ENCODE assay signal across 26 mouse cellular contexts in genomic region chr2:52809988-52810387, GRCm38 (mm10). TPM values are rescaled to one million over a fixed set of nuclear protein-coding genes. Genes with fewer than 3 reads are reported as not detected.
A peak's percentile ranks its signal among the peaks of the same experiment; 100 is the strongest.
DNase-seq lines count a peak whose midpoint lies in the region; ATAC-seq and TF ChIP-seq lines count a peak whose summit lies in the region.
"Had no signal": no experiment of that assay in that cellular context is flagged by ENCODE, and none has a peak within 500 bp of the region (broad histone marks: within the 10 kb centered on the region; RNA-seq: fewer than 3 reads in every experiment).

No protein-coding gene starts in this region.

- no peak overlapping the region for H3K4me3 ChIP-seq in forebrain, postnatal 0 days (ENCODE audit: low read depth, low read length)
- H3K4me3 ChIP-seq in forebrain, embryonic 10.5 days = no peak overlapping the region
- H3K4me3 ChIP-seq in hindbrain, embryonic 14.5 days (replicated peaks; ENCODE audit: low read length) = no peak overlapping the region
- H3K4me3 ChIP-seq: embryonic facial prominence, embryonic 13.5 days; embryonic facial prominence, embryonic 15.5 days; erythroblast, embryonic 14.5 days; forebrain, embryonic 13.5 days; forebrain, embryonic 15.5 days had no signal

- H3K36me3 ChIP-seq in forebrain, postnatal 0 days (ENCODE audit: insufficient read depth) = no peaks in the 10 kb centered on the region
- no peaks in the 10 kb centered on the region for H3K36me3 ChIP-seq in forebrain, embryonic 10.5 days (replicated peaks)
- no peaks in the 10 kb centered on the region for H3K36me3 ChIP-seq in hindbrain, embryonic 14.5 days (replicated peaks; ENCODE audit: control insufficient read depth, insufficient read depth)
- H3K36me3 ChIP-seq: embryonic facial prominence, embryonic 13.5 days; embryonic facial prominence, embryonic 15.5 days; forebrain, embryonic 15.5 days; G1E had no signal

- no peak for TF ChIP-seq CTCF in forebrain, postnatal 0 days (IDR thresholded peaks at IDR 0.05; ENCODE audit: low read depth)

- DNase-seq in forebrain, postnatal 0 days = no peak
- DNase-seq in forebrain, embryonic 10.5 days (ENCODE audit: extremely low spot score, low spot score) = no peak
- peak; percentile 53 for DNase-seq in heart, adult 11 months
- no peak for DNase-seq in heart, postnatal 4 days
- peak; percentile 33 for DNase-seq in MEL-GATA-1-ER (ENCODE audit: extremely low read depth, low read depth)
- no peak for DNase-seq in spleen, adult 18-20 months
- DNase-seq in hindbrain, embryonic 14.5 days (ENCODE audit: low spot score) = no peak
- DNase-seq: adrenal gland, adult 2 months; adrenal gland, postnatal 10 days; adrenal gland, postnatal 25 days; B cell, adult 2 months; cerebellum, adult 11-12 months; cerebellum, adult 2 months; cerebellum, adult 9-10 months; cerebellum, postnatal 10 days; cerebellum, postnatal 25 days; embryo, embryonic 11 days had no signal

- WGBS in forebrain, postnatal 0 days = 81% methylated on average over 5 of the region's 5 CpGs
- WGBS in forebrain, embryonic 10.5 days = 92% methylated on average over 5 of the region's 5 CpGs
- WGBS in hindbrain, embryonic 14.5 days = 88% methylated on average over 5 of the region's 5 CpGs

- 0 out of 2 replicates have a peak, but pooled peaks have one; percentile 10 for ATAC-seq in forebrain, postnatal 0 days
- peak; percentile 72 for ATAC-seq in common myeloid progenitor, adult 5-6 weeks (replicated peaks; ENCODE audit: low read depth, poor library complexity, severe bottlenecking)
- ATAC-seq in hindbrain, embryonic 14.5 days (ENCODE audit: low FRiP score) = no peak
- ATAC-seq: CD4-positive, CD25-positive, alpha-beta regulatory T cell, adult 4 months; forebrain, embryonic 13.5 days; forebrain, embryonic 15.5 days had no signal

- no peak overlapping the region for H3K9ac ChIP-seq in forebrain, postnatal 0 days
- no peak overlapping the region for H3K9ac ChIP-seq in hindbrain, embryonic 14.5 days
- H3K9ac ChIP-seq: embryonic facial prominence, embryonic 13.5 days; embryonic facial prominence, embryonic 15.5 days; forebrain, embryonic 13.5 days; forebrain, embryonic 15.5 days had no signal

- H3K4me2 ChIP-seq in forebrain, postnatal 0 days (ENCODE audit: low read depth) = no peak overlapping the region
- no peak overlapping the region for H3K4me2 ChIP-seq in hindbrain, embryonic 14.5 days (replicated peaks)
- H3K4me2 ChIP-seq: embryonic facial prominence, embryonic 13.5 days; embryonic facial prominence, embryonic 15.5 days; forebrain, embryonic 13.5 days; forebrain, embryonic 15.5 days had no signal

- H3K9me3 ChIP-seq in forebrain, postnatal 0 days (ENCODE audit: low read length) = no peaks in the 10 kb centered on the region
- no peaks in the 10 kb centered on the region for H3K9me3 ChIP-seq in forebrain, embryonic 10.5 days
- H3K9me3 ChIP-seq in hindbrain, embryonic 14.5 days (ENCODE audit: control insufficient read depth, low read length) = no peaks in the 10 kb centered on the region
- H3K9me3 ChIP-seq: embryonic facial prominence, embryonic 13.5 days; embryonic facial prominence, embryonic 15.5 days; forebrain, embryonic 13.5 days; forebrain, embryonic 15.5 days; G1E had no signal

- H3K4me1 ChIP-seq in forebrain, postnatal 0 days (ENCODE audit: insufficient read depth) = no peaks in the 10 kb centered on the region
- H3K4me1 ChIP-seq in forebrain, embryonic 10.5 days = peaks cover 10% of the 10 kb centered on the region; the same call in 1 of the 2 replicates
- H3K4me1 ChIP-seq in hindbrain, embryonic 14.5 days (replicated peaks; ENCODE audit: control insufficient read depth, insufficient read depth, low read length) = 0 out of 2 replicates have a peak, but pooled peaks cover 5% of the 10 kb centered on the region
- H3K4me1 ChIP-seq: embryonic facial prominence, embryonic 13.5 days; embryonic facial prominence, embryonic 15.5 days; forebrain, embryonic 13.5 days; forebrain, embryonic 15.5 days had no signal

- H3K27me3 ChIP-seq in forebrain, postnatal 0 days (ENCODE audit: insufficient read depth, low read length) = no peaks in the 10 kb centered on the region
- no peaks in the 10 kb centered on the region for H3K27me3 ChIP-seq in forebrain, embryonic 10.5 days (ENCODE audit: poor library complexity, severe bottlenecking)
- no peaks in the 10 kb centered on the region for H3K27me3 ChIP-seq in hindbrain, embryonic 14.5 days (ENCODE audit: control insufficient read depth, insufficient read depth, low read length)
- H3K27me3 ChIP-seq: CH12.LX; embryonic facial prominence, embryonic 13.5 days; embryonic facial prominence, embryonic 15.5 days; forebrain, embryonic 13.5 days; forebrain, embryonic 15.5 days had no signal

- H3K27ac ChIP-seq in forebrain, postnatal 0 days (ENCODE audit: low read depth, low read length) = no peak overlapping the region
- no peak overlapping the region for H3K27ac ChIP-seq in forebrain, embryonic 10.5 days
- no peak overlapping the region for H3K27ac ChIP-seq in hindbrain, embryonic 14.5 days
- H3K27ac ChIP-seq: embryonic facial prominence, embryonic 13.5 days; embryonic facial prominence, embryonic 15.5 days; forebrain, embryonic 13.5 days; forebrain, embryonic 15.5 days had no signal

RNA-seq across cellular contexts. Expression of gene Fmnl2, which starts 47.7 kb away (rescaled TPM):
- total RNA-seq in forebrain, postnatal 0 days (2014; rRNA removed) = 38.4 and 41.8 TPM in 2 replicates
- polyA plus RNA-seq in forebrain, postnatal 0 days (2015; fragmentation: Nextera tagmentation; extraction: Ambion mirVana) = 7.6 and 9.1 TPM in 2 replicates
- 7.4 TPM in 2 replicates for polyA plus RNA-seq in forebrain, embryonic 10.5 days (2016; fragmentation: Nextera tagmentation; extraction: Ambion mirVana)
- 1 to 10 TPM; 6.1 to 6.3 TPM for total RNA-seq in heart, postnatal 4 days (2021)
- total RNA-seq in common myeloid progenitor, adult 5-6 weeks (2017) = 3.5 and 5.8 TPM in 2 replicates
- polyA plus RNA-seq in hindbrain, embryonic 14.5 days (2014; fragmentation: Nextera tagmentation; extraction: Ambion mirVana) = 13.4 and 13.7 TPM in 2 replicates
- total RNA-seq: G1E had no signal
- polyA plus RNA-seq: erythroblast, embryonic 14.5 days; G1E had no signal

Comparison
In these comparisons a context has a peak if more than half of its experiments do, and no peak if none do; other contexts are left out.
1. DNase-seq: peak in heart, adult 11 months (single experiment) and MEL-GATA-1-ER (single experiment); none in forebrain, postnatal 0 days (single experiment), forebrain, embryonic 10.5 days (single experiment), heart, postnatal 4 days (single experiment), spleen, adult 18-20 months (0 of 2) and hindbrain, embryonic 14.5 days (single experiment).